Mouse (Mus musculus) C2C12 (cell line): ENCODE data around the gene Fam229a.
"Not testable (repeated sequence)": the region's sequence is repeated elsewhere in the genome, so short reads cannot be mapped to it uniquely, and the experiment has no call there.

Experiments used
- CEBPB ChIP-seq: IDR thresholded peaks from one replicate; pipeline ENCODE4 v1.6.1; 2011; ENCODE audit warnings: low read depth, mild to moderate bottlenecking, control low read depth, moderate library complexity
- CTCF ChIP-seq: IDR thresholded peaks from one replicate; pipeline ENCODE4 v1.5.1; 2011; ENCODE audit not compliant: control insufficient read depth, insufficient read depth, insufficient read length
- FOSL1 ChIP-seq: IDR thresholded peaks from one replicate; pipeline ENCODE4 v1.8.0; 2011; ENCODE audit warnings: mild to moderate bottlenecking, low read length; ENCODE audit not compliant: poor library complexity, insufficient read depth, severe bottlenecking
- MAX ChIP-seq: IDR thresholded peaks from one replicate; pipeline ENCODE4 v1.6.1; 2011; ENCODE audit warnings: mild to moderate bottlenecking, control low read depth
- MYOD1 ChIP-seq: IDR thresholded peaks from one replicate; pipeline ENCODE4 v1.6.1; 2011; ENCODE audit warnings: low read depth; ENCODE audit not compliant: control insufficient read depth, insufficient read length
- USF1 ChIP-seq: IDR thresholded peaks from one replicate; pipeline ENCODE4 v1.6.1; 2011; ENCODE audit warnings: low read depth, mild to moderate bottlenecking, control low read depth, moderate library complexity

GRCm38 (mm10) chr4:129457311-129457710 lies 33.7 kb upstream of the Fam229a start:
- not testable (repeated sequence) for TF ChIP-seq CTCF, FOSL1, USF1, MYOD1, MAX, CEBPB
